Mouse (Mus musculus) small intestine, adult 2 months (tissue): ENCODE data around the gene Dpf3. TPM values are rescaled to one million over a fixed set of nuclear protein-coding genes. Genes with fewer than 3 reads are reported as not detected.

Experiments used
- H3K27ac ChIP-seq: fragments of 200-500 bp; 2 replicates; pipeline ENCODE4 v1.5.1; 2012; ENCODE audit warnings: low read depth, low read length, control low read depth, inconsistent platforms; ENCODE audit not compliant: insufficient read depth
- H3K27me3 ChIP-seq: fragments of 200-500 bp; 2 replicates; pipeline ENCODE4 v1.6.1; 2012; ENCODE audit warnings: mild to moderate bottlenecking, moderate library complexity, low read length, inconsistent platforms; ENCODE audit not compliant: control insufficient read depth, insufficient read depth
- H3K36me3 ChIP-seq: fragments of 200-500 bp; 2 replicates; pipeline ENCODE4 v1.6.1; 2012; ENCODE audit warnings: mild to moderate bottlenecking, low read length, control low read depth, inconsistent platforms; ENCODE audit not compliant: control insufficient read depth, insufficient read depth
- H3K4me1 ChIP-seq: fragments of 200-500 bp; 2 replicates; pipeline ENCODE4 v1.6.1; 2012; ENCODE audit warnings: low read length, inconsistent platforms, mixed read lengths; ENCODE audit not compliant: control insufficient read depth, insufficient read depth, insufficient read length
- H3K4me3 ChIP-seq: fragments of 200-500 bp; 2 replicates; pipeline ENCODE4 v1.5.1; 2012; ENCODE audit warnings: low read depth, mild to moderate bottlenecking, control low read depth, inconsistent platforms, low read length, moderate library complexity
- CTCF ChIP-seq: fragments of 200-500 bp; IDR thresholded peaks from 2 replicates; pipeline ENCODE4 v1.5.1; 2012; ENCODE audit warnings: low read depth, mild to moderate bottlenecking, control low read depth, inconsistent platforms, low read length, moderate library complexity, mixed read lengths; ENCODE audit not compliant: insufficient replicate concordance, insufficient read length; ENCODE audit errors: extremely low read depth
- POLR2A ChIP-seq: fragments of 200-500 bp; IDR thresholded peaks from 2 replicates; pipeline ENCODE4 v1.6.1; 2012; ENCODE audit warnings: low read depth, mild to moderate bottlenecking, control low read depth, inconsistent platforms, low read length, moderate library complexity
- WGBS: fragments of 180-500 bp; shearing (Covaris S2); methylation state at CpG from one replicate; pipeline ENCODE4 v1.1.7; 2018; 5-methylcytosine and 5-hydroxymethylcytosine counted together
- polyA plus RNA-seq: library from polyadenylated mRNA; depleted of rRNA; stranded (reverse); fragments of >200 nt; gene quantifications from 2 replicates; pipeline ENCODE4 v1.2.3, GENCODE M21; 2012

Gene Dpf3
- polyA plus RNA-seq, 1 experiment = 10.0 TPM

GRCm38 (mm10) chr12:83303221-83303620 lies 184.3 kb downstream of the Dpf3 start:
- Histone ChIP-seq H3K4me3 (no peak overlapping the region), H3K36me3 (no peaks in the 10 kb centered on the region), H3K27me3 (no peaks in the 10 kb centered on the region), H3K4me1 (no peaks in the 10 kb centered on the region), H3K27ac (no peak overlapping the region)
- TF ChIP-seq CTCF (no peak), POLR2A (no peak)
- WGBS = 81% methylated on average over 6 of the region's 6 CpGs

- no peak overlapping the region for H3K4me3 ChIP-seq
- TF ChIP-seq CTCF (no peak), POLR2A (no peak)
- no peaks in the 10 kb centered on the region for H3K36me3 ChIP-seq
- H3K27ac ChIP-seq = no peak overlapping the region
- 69% methylated on average over 18 of the region's 18 CpGs for WGBS
- H3K27me3 ChIP-seq = no peaks in the 10 kb centered on the region
- no peaks in the 10 kb centered on the region for H3K4me1 ChIP-seq
These were observed 185.0 kb downstream of the Dpf3 start for GRCm38 (mm10) chr12:83302320-83303153.

DNA sequence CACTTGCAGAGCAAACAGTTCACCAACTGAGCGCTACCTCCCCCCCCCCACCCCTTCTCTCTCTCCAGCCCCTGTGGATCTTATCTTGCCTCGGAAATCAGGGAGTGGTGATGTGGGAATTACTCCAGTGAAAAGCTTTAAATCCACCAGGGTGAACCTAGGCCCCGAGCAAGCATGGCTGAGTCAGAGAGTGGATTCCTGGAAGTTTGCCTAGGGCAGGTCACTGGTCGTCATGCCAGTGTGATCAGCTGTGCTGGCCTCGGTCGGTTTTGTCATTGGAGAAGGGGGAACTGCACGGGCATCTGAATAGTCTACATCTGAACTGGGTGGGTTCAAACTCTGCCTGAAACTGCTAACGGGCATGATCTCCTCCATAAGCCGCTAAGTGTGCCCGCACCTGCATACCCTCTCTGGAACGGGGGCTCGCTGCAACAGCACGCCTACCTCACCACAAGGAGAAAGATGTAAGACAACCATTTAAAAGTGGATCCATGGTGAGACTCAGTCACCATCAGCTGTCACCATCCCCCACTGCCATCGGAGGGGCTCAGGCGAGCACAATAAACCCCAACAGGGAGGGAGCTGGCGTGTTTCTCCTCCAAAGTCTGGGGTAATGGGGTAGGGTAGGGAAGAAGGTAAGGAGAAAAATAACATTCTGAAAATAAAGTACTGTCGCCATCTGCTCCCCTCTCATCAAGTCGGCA lies 185.7 kb downstream of the Dpf3 start:
- Histone ChIP-seq H3K27ac (no peak overlapping the region), H3K4me3 (no peak overlapping the region), H3K4me1 (no peaks in the 10 kb centered on the region), H3K27me3 (no peaks in the 10 kb centered on the region), H3K36me3 (no peaks in the 10 kb centered on the region)
- no peak for TF ChIP-seq CTCF
- no peak for TF ChIP-seq POLR2A
- WGBS = 68% methylated on average over 18 of the region's 18 CpGs

- Histone ChIP-seq H3K36me3 (no peaks in the 10 kb centered on the region; the same call in 1 of the 2 replicates), H3K4me1 (no peaks in the 10 kb centered on the region), H3K27ac (no peak overlapping the region), H3K4me3 (no peak overlapping the region), H3K27me3 (no peaks in the 10 kb centered on the region)
- 75% methylated on average over 5 of the region's 5 CpGs for WGBS
- TF ChIP-seq POLR2A (no peak), CTCF (no peak)
These were observed 189.2 kb downstream of the Dpf3 start for GRCm38 (mm10) chr12:83298358-83298757.

- Histone ChIP-seq H3K27ac (no peak overlapping the region), H3K27me3 (no peaks in the 10 kb centered on the region), H3K36me3 (no peaks in the 10 kb centered on the region; the same call in 1 of the 2 replicates), H3K4me1 (no peaks in the 10 kb centered on the region), H3K4me3 (no peak overlapping the region)
- TF ChIP-seq CTCF (no peak), POLR2A (no peak)
- 82% methylated on average over 8 of the region's 8 CpGs for WGBS
These were observed 192.5 kb downstream of the Dpf3 start for GRCm38 (mm10) chr12:83295031-83295430.

DNA sequence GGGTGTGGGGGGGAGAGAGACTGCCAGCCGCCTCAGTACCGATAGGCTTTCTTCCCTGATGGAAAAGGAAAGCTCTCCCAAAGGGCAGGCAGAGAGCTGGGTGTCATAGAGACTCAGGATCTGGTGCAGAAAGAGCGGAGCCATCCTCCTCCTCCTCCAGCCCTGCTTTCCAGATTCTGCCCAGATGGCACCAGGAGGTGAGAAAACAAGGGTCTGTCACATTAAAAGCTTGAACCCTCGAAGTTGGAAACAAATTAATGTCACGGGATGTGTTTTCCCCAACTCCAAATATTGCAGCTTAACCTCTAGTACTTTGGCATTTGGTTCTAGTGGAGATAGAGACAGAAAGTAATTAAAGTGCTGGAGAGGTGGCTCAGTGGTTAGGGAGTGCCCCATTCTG lies 195.6 kb downstream of the Dpf3 start:
- Histone ChIP-seq H3K27me3 (no peaks in the 10 kb centered on the region), H3K36me3 (no peaks in the 10 kb centered on the region; the same call in 1 of the 2 replicates), H3K4me1 (peaks cover 2% of the 10 kb centered on the region; the same call in 1 of the 2 replicates), H3K27ac (no peak overlapping the region), H3K4me3 (no peak overlapping the region)
- WGBS = 64% methylated on average over 5 of the region's 5 CpGs
- TF ChIP-seq POLR2A (no peak), CTCF (no peak)
